Mouse (Mus musculus) erythroblast, embryonic 14.5 days (primary cell): ENCODE measurements around the gene Fgfr2.

Experiments used
- GATA1 ChIP-seq: IDR thresholded peaks from 2 replicates; pipeline ENCODE4 v1.6.1; 2012; ENCODE audit warnings: low read length, inconsistent platforms, mixed read lengths
- TAL1 ChIP-seq: IDR thresholded peaks from 3 replicates; pipeline ENCODE4 v1.6.1; 2012; ENCODE audit warnings: low read length, inconsistent platforms, mixed read lengths

GRCm38 (mm10) chr7:130859926-130860325 lies 2263.2 kb downstream of the Fgfr2 start:
- no peak for TF ChIP-seq TAL1
- no peak for TF ChIP-seq GATA1
